Mouse (Mus musculus) forebrain, embryonic 15.5 days (tissue): ENCODE results near the gene Gm49601. TPM values are rescaled to one million over a fixed set of nuclear protein-coding genes. Genes with fewer than 3 reads are reported as not detected.
A peak's percentile ranks its signal among the peaks of the same experiment; 100 is the strongest.

Source experiments
- ATAC-seq: fragments of 200-750 bp; cut with Nextera tagmentation; replicated peaks from 2 replicates; pipeline ENCODE4 v1.8.0; 2017; ENCODE audit warnings: mild to moderate bottlenecking, moderate TSS enrichment, moderate library complexity
- H3K27ac ChIP-seq: fragments of 300-500 bp; sonication (generic); replicated peaks from 2 replicates; pipeline ENCODE4 v1.5.1; 2015; ENCODE audit warnings: mild to moderate bottlenecking, inconsistent platforms
- H3K27me3 ChIP-seq: fragments of 300-500 bp; sonication (generic); 2 replicates; pipeline ENCODE4 v1.6.1; 2015; ENCODE audit warnings: inconsistent platforms
- H3K36me3 ChIP-seq: fragments of 300-500 bp; sonication (generic); 2 replicates; pipeline ENCODE4 v1.6.1; 2015; ENCODE audit warnings: mild to moderate bottlenecking, inconsistent platforms
- H3K4me1 ChIP-seq: fragments of 300-500 bp; sonication (generic); 2 replicates; pipeline ENCODE4 v1.6.1; 2015; ENCODE audit warnings: inconsistent platforms
- H3K4me2 ChIP-seq: fragments of 300-500 bp; sonication (generic); replicated peaks from 2 replicates; pipeline ENCODE4 v1.6.1; 2015; ENCODE audit warnings: mild to moderate bottlenecking, inconsistent platforms
- H3K4me3 ChIP-seq: fragments of 300-500 bp; sonication (generic); 2 replicates; pipeline ENCODE4 v1.5.1; 2015; ENCODE audit warnings: mild to moderate bottlenecking, inconsistent platforms
- H3K9ac ChIP-seq: fragments of 300-500 bp; sonication (generic); replicated peaks from 2 replicates; pipeline ENCODE4 v1.6.1; 2015; ENCODE audit warnings: mild to moderate bottlenecking, inconsistent platforms
- H3K9me3 ChIP-seq: fragments of 300-500 bp; sonication (generic); 2 replicates; pipeline ENCODE4 v1.6.1; 2016; ENCODE audit warnings: inconsistent platforms
- WGBS: fragments of 180-500 bp; shearing (Covaris S2); methylation state at CpG from one replicate; pipeline ENCODE4 v1.1.7; 2015; ENCODE audit warnings: mixed read lengths; 5-methylcytosine and 5-hydroxymethylcytosine counted together
- polyA plus RNA-seq: library from polyadenylated mRNA; unstranded; fragments of >200 nt; fragmentation: Nextera tagmentation; extraction: Ambion mirVana; gene quantifications from 2 replicates; pipeline ENCODE4 v1.2.1, GENCODE M21; 2015

Gene Gm49601
- polyA plus RNA-seq, 1 experiment from 2014 or later = 20.5 TPM

GRCm38 (mm10) chr16:18583673-18584357, 42.4 kb downstream of the Gm49601 start:
- no peak overlapping the region for H3K4me3 ChIP-seq
- no peaks in the 10 kb centered on the region for H3K9me3 ChIP-seq
- H3K36me3 ChIP-seq = no peaks in the 10 kb centered on the region
- no peak overlapping the region for H3K9ac ChIP-seq
- no peak overlapping the region for H3K4me2 ChIP-seq
- H3K27me3 ChIP-seq = peaks cover 89% of the 10 kb centered on the region
- ATAC-seq = no peak
- 12% methylated on average over 10 of the region's 10 CpGs for WGBS
- H3K4me1 ChIP-seq = peaks cover 33% of the 10 kb centered on the region
- no peak overlapping the region for H3K27ac ChIP-seq

GRCm38 (mm10) chr16:18583169-18583568, 43.1 kb downstream of the Gm49601 start:
- no peaks in the 10 kb centered on the region for H3K9me3 ChIP-seq
- H3K9ac ChIP-seq = no peak overlapping the region
- WGBS = 10% methylated on average over 10 of the region's 10 CpGs
- H3K4me3 ChIP-seq = no peak overlapping the region
- ATAC-seq = no peak
- H3K4me1 ChIP-seq = peaks cover 33% of the 10 kb centered on the region
- no peak overlapping the region for H3K4me2 ChIP-seq
- no peaks in the 10 kb centered on the region for H3K36me3 ChIP-seq
- no peak overlapping the region for H3K27ac ChIP-seq
- H3K27me3 ChIP-seq = peaks cover 88% of the 10 kb centered on the region

- H3K9me3 ChIP-seq = no peaks in the 10 kb centered on the region
- peak; percentile 27; the same call in 1 of the 2 replicates for ATAC-seq
- WGBS = under 1% methylated on average over 65 of the region's 67 CpGs
Measured at GRCm38 (mm10) chr16:18582426-18583148, 43.6 kb downstream of the Gm49601 start.

GRCm38 (mm10) chr16:18581623-18582205, 44.5 kb downstream of the Gm49601 start:
- ATAC-seq = peak; percentile 46
- Histone ChIP-seq H3K9ac (0 out of 2 replicates have a peak overlapping the region, but pooled peaks have one; percentile 1), H3K4me2 (peak overlapping the region; percentile 49), H3K4me3 (peak overlapping the region; percentile 38), H3K9me3 (no peaks in the 10 kb centered on the region), H3K27ac (no peak overlapping the region), H3K4me1 (peaks cover 26% of the 10 kb centered on the region), H3K36me3 (no peaks in the 10 kb centered on the region), H3K27me3 (peaks cover 82% of the 10 kb centered on the region)
- under 1% methylated on average over 66 of the region's 66 CpGs for WGBS

More at GRCm38 (mm10) chr16:18582426-18583148, 43.6 kb downstream of the Gm49601 start:
- Histone ChIP-seq H3K4me2 (peak overlapping the region; percentile 49), H3K27me3 (peaks cover 84% of the 10 kb centered on the region), H3K4me1 (peaks cover 27% of the 10 kb centered on the region), H3K9ac (0 out of 2 replicates have a peak overlapping the region, but pooled peaks have one; percentile 1), H3K27ac (no peak overlapping the region), H3K4me3 (peak overlapping the region; percentile 38), H3K36me3 (no peaks in the 10 kb centered on the region)

- no peak for ATAC-seq
- Histone ChIP-seq H3K27me3 (peaks cover 76% of the 10 kb centered on the region), H3K9me3 (no peaks in the 10 kb centered on the region), H3K4me1 (peaks cover 20% of the 10 kb centered on the region), H3K4me2 (peak overlapping the region; percentile 49), H3K36me3 (no peaks in the 10 kb centered on the region), H3K27ac (no peak overlapping the region), H3K9ac (no peak overlapping the region), H3K4me3 (peak overlapping the region; percentile 38)
- 4% methylated on average over 21 of the region's 21 CpGs for WGBS
Measured at GRCm38 (mm10) chr16:18581050-18581622, 45.1 kb downstream of the Gm49601 start.

GRCm38 (mm10) chr16:18580389-18580788, 45.8 kb downstream of the Gm49601 start:
- no peak overlapping the region for H3K4me2 ChIP-seq
- H3K27ac ChIP-seq = no peak overlapping the region
- H3K27me3 ChIP-seq = peaks cover 69% of the 10 kb centered on the region
- 19% methylated on average over 2 of the region's 2 CpGs for WGBS
- no peak overlapping the region for H3K4me3 ChIP-seq
- no peaks in the 10 kb centered on the region for H3K36me3 ChIP-seq
- H3K9me3 ChIP-seq = no peaks in the 10 kb centered on the region
- ATAC-seq = no peak
- H3K4me1 ChIP-seq = peaks cover 17% of the 10 kb centered on the region
- H3K9ac ChIP-seq = no peak overlapping the region

- Histone ChIP-seq H3K27ac (no peak overlapping the region), H3K4me2 (no peak overlapping the region), H3K9ac (no peak overlapping the region), H3K9me3 (no peaks in the 10 kb centered on the region), H3K4me3 (no peak overlapping the region), H3K27me3 (peaks cover 42% of the 10 kb centered on the region), H3K36me3 (no peaks in the 10 kb centered on the region), H3K4me1 (peaks cover 16% of the 10 kb centered on the region)
- 9% methylated on average over 5 of the region's 5 CpGs for WGBS
- ATAC-seq = no peak
Measured at GRCm38 (mm10) chr16:18577599-18578160, 48.5 kb downstream of the Gm49601 start.

GRCm38 (mm10) chr16:18577071-18577470, 49.2 kb downstream of the Gm49601 start:
- no peak overlapping the region for H3K27ac ChIP-seq
- ATAC-seq = no peak
- WGBS = 26% methylated on average over 3 of the region's 3 CpGs
- H3K9ac ChIP-seq = no peak overlapping the region
- peaks cover 10% of the 10 kb centered on the region for H3K4me1 ChIP-seq
- no peaks in the 10 kb centered on the region for H3K9me3 ChIP-seq
- no peak overlapping the region for H3K4me3 ChIP-seq
- no peak overlapping the region for H3K4me2 ChIP-seq
- peaks cover 36% of the 10 kb centered on the region for H3K27me3 ChIP-seq
- H3K36me3 ChIP-seq = no peaks in the 10 kb centered on the region

- H3K9me3 ChIP-seq = no peaks in the 10 kb centered on the region
- no peak overlapping the region for H3K4me3 ChIP-seq
- H3K27me3 ChIP-seq = peaks cover 7% of the 10 kb centered on the region; the same call in 1 of the 2 replicates
- no peaks in the 10 kb centered on the region for H3K4me1 ChIP-seq
- no peak for ATAC-seq
- WGBS = 73% methylated on average over 8 of the region's 8 CpGs
- no peak overlapping the region for H3K4me2 ChIP-seq
- no peaks in the 10 kb centered on the region for H3K36me3 ChIP-seq
- H3K27ac ChIP-seq = no peak overlapping the region
- no peak overlapping the region for H3K9ac ChIP-seq
Measured at GRCm38 (mm10) chr16:18574196-18574595, 52.0 kb downstream of the Gm49601 start.
